Mouse (Mus musculus): ENCODE measurements around the gene Afdn.
A peak's percentile ranks its signal among the peaks of the same experiment; 100 is the strongest.
"Not testable (repeated sequence)": the region's sequence is repeated elsewhere in the genome, so short reads cannot be mapped to it uniquely, and the experiment has no call there.

Gene Afdn

GRCm38 (mm10) chr17:13874245-13874644, 113.9 kb downstream of the Afdn start:
- no peak for DNase-seq (ENCODE audit: low spot score)

DNA sequence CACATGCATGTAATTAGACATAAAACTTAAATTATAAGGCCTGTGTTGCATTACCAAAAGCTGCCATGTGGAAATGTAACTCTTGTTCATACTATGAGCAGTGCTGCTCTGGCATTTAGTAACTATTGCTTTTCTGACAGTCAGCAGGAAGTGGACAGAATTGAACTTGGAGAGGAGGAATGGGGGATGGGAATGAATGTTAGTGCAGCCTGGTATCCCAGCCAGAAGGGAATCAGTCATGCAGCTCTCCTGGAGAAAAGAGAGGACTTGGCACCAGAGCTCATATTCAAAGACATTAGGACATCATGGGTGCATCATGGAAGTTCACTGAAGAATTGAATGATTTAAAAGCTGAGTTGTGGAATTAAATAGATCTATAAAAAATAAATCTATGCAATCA, 117.1 kb downstream of the Afdn start:
- no peak for DNase-seq (ENCODE audit: low spot score)

DNA sequence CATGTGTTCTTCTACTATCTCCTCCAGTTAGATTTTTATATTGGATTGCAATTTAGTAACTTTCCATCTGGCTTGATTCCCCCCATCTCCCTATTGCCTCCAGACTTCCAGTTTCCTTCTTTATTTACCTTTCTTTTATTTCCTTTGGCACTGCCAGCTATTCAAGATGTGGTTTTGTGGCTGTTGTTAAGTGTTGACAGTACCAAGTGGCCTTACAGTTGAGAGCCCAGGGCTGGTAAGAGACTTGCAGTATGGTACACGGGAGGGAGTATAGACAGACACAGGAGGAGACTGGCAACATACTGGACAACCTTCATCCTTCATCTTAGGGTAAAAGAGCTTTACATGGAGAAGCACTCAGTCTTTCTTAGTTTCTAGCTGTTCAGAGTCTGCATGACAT, 119.4 kb downstream of the Afdn start:
- DNase-seq (ENCODE audit: low spot score), result no peak

DNA sequence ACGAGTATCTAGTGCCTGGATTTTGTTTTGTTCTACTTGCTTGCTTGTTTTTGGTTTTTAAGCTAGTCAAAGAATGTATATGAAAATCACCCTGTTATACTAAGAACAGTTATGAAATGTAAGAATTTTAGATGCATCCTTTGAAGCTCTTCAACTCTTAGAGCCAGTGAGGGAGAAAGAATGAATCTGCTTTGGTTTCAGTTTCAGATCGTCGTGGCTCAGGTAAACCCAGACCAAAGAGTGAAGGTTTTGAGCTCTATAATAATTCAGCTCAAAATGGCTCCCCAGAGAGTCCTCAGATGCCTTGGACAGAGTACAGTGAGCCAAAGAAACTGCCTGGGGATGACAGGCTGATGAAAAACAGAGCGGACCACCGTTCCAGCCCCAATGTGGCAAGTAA, 123.2 kb downstream of the Afdn start:
- DNase-seq (ENCODE audit: low spot score), result peak; percentile 20

- DNase-seq (ENCODE audit: low spot score), result no peak
Observed at GRCm38 (mm10) chr17:13889818-13890434, 129.6 kb downstream of the Afdn start.

DNA sequence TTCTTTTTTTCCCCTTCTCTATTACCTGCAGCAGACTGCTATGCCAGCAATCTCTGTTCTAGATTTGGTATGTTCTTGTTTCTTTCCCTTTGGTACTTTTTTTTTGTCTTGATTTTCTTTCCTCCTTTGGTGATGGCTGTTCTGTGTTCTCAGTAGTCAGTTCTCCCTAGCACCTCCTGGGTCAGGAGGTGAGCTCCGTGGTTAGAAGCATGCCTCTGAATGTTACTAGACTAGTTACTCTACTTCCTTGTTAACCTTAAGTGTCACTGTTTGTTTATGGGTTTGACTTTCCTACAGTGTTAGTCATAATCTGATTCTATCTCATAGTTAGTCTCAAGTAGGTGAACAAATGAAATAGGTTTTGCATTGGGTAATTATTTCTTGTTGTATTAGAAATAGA, 130.6 kb downstream of the Afdn start:
- DNase-seq (ENCODE audit: low spot score), result no peak

- no peak for DNase-seq (ENCODE audit: low spot score)
Observed at GRCm38 (mm10) chr17:13898838-13899237, 138.5 kb downstream of the Afdn start.

GRCm38 (mm10) chr17:13899241-13899640, 138.9 kb downstream of the Afdn start:
- DNase-seq (ENCODE audit: low spot score), result no peak

- DNase-seq (ENCODE audit: low spot score), result no peak
Observed at GRCm38 (mm10) chr17:13903793-13904192, 143.5 kb downstream of the Afdn start.

DNA sequence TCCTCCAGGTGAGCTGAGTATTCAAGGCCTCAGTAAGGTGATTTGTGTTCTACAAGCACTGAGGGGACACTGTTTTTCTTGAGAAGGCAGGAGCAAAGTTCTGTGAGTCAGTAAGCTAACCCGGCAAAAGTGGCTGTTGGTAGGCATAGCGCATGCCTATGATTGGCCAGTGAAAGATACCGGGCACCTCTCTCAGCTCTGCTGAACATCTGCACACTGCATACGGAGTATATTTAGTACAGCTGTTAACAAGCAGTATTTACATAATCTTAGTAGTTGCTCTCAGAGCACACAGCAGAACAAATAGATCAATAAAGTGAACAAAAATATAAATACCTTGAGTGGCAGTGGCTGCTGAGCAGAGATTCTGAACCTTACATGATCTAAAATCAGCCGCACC, 146.7 kb downstream of the Afdn start:
- DNase-seq (ENCODE audit: low spot score), result no peak

DNA sequence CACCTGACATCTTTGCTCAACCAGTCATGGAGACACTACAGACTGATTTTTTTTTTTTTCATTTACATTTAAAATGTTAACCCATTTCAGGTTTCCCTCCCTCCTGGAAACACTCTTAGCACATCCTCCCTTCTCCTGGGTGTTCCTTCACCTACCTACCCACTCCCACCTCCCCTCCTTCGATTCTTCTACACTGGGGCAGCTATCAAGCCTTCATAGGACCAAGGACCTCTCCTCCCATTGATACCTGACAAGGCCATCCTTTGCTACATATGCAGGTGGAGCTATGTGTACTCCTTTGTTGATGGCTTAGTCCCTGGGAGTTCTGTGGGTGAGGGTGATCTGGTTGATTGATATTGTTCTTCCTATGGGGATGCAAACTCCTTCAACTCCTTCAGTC, 147.3 kb downstream of the Afdn start:
- no peak for DNase-seq (ENCODE audit: low spot score)

- DNase-seq (ENCODE audit: low spot score), result no peak
Observed at GRCm38 (mm10) chr17:13913951-13914350, 153.6 kb downstream of the Afdn start.

DNA sequence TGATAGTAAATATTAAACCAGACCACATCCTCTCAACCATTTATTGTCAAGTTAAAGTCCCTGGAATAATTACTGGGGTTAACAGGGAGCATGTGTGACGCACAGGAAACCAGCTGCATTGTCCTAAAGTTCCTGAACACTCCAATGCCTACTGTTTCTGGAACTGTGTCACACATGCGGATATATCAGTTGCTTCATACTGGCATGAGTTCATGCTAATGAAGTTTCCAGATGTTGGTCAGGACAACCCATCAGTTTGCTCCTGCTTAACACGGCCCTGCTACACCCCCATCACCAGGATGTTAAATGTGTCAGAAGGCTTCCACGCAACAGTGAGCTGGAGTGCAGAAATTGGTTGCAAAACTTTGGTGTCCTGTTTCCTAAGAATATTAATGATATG, 154.2 kb downstream of the Afdn start:
- no peak for DNase-seq (ENCODE audit: low spot score)

DNA sequence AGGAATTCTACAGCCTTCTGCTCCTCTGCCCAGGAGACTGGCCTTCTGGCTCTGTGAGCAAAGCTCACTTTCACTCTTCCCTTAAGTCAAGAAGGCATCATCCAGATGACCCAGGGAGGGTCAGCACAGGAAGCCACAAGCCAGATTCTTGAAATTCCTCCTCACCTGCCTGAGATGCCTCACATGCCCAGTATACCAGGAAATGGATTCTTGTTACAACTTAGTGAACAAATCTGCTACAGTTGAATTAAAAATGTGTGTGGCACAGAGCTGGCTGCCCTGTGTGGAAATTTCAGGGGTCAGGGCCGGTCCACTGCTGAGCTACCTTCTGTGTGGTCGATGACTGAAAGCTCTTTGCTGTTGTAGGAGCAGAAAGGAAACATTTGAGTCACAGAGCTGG, 160.4 kb downstream of the Afdn start:
- DNase-seq (ENCODE audit: low spot score), result no peak

DNA sequence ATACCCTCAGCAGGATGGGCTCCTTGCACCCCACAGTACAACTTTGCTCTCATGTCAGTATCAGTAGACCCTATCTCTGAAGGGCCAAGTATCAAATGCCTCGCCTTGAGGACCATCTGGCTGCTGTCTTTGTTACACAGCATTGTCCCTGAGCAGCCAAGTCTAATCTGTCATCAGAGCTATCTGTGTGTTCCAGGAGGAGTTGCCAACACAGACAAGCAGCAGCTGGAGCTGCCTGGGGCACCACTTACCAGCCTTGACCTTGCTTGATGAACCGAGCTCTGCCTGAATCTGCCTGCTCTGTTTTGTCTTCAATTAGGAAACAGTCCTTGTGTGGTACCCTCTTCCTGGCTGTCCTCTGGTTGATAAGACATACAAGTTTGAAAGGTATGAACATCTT, 163.1 kb downstream of the Afdn start:
- DNase-seq (ENCODE audit: low spot score), result no peak

- DNase-seq (ENCODE audit: low spot score), result no peak
Observed at GRCm38 (mm10) chr17:13924588-13924987, 164.2 kb downstream of the Afdn start.

GRCm38 (mm10) chr17:13925931-13926330, 165.6 kb downstream of the Afdn start:
- DNase-seq (ENCODE audit: low spot score), result no peak

- no peak for DNase-seq (ENCODE audit: low spot score)
Observed at GRCm38 (mm10) chr17:13930421-13930820, 170.1 kb downstream of the Afdn start.

DNA sequence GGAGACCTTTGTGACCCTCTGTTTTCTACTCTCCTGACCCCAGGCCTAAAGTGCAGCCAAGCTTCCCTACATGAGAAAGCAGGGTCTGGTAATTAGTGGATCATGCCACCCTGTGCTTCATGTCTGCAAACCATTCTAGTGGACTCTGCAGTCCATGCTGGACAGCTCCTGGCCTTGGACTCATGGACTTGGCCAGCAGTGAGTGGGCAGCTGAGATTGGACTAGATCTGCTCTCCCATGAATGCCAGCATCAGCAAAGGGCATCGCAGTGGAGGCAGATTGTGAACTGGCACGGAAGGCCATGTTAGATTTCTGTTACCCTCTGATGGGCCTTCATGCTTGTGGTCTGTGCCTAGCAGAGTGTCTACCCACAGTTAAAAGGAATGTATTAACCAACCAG, 175.0 kb downstream of the Afdn start:
- not testable (repeated sequence) for DNase-seq (ENCODE audit: low spot score)

- DNase-seq (ENCODE audit: low spot score), result no peak
Observed at GRCm38 (mm10) chr17:13937787-13938186, 177.4 kb downstream of the Afdn start.

GRCm38 (mm10) chr17:13938652-13939051, 178.3 kb downstream of the Afdn start:
- DNase-seq (ENCODE audit: low spot score), result no peak

GRCm38 (mm10) chr17:13939231-13939630, 178.9 kb downstream of the Afdn start:
- not testable (repeated sequence) for DNase-seq (ENCODE audit: low spot score)

GRCm38 (mm10) chr17:13940487-13940886, 180.1 kb downstream of the Afdn start:
- DNase-seq (ENCODE audit: low spot score), result no peak

DNA sequence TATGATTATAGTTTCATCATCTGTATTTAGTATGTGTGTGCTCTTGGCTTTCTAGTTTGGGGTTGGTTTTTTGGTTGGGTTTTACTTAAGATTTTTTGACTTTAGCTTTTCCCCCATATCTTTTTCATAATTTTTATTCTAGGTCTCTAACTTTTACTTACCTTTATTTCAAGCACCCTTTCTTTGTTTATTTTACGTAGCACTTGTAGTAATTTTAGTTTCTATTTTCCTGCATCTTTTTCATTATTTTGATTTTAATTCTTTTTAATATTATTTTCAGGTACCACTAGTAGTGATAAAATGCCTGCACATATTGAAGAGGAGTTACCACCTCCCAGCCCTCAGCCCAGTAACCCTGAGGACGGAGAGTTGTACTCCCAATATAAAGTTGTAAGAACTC, 187.7 kb downstream of the Afdn start, which contains the start of gene Gm7168:
TSS of gene Gm7168 (plus strand) at position 301 of the 400 bp plus-strand sequence.
- not testable (repeated sequence) for DNase-seq (ENCODE audit: low spot score)

- DNase-seq (ENCODE audit: low spot score), result not testable (repeated sequence)
Observed at GRCm38 (mm10) chr17:13951570-13951969, 191.2 kb downstream of the Afdn start.
